Mouse (Mus musculus): ENCODE data around the gene Slc25a31.

Slc25a31 gene

DNA sequence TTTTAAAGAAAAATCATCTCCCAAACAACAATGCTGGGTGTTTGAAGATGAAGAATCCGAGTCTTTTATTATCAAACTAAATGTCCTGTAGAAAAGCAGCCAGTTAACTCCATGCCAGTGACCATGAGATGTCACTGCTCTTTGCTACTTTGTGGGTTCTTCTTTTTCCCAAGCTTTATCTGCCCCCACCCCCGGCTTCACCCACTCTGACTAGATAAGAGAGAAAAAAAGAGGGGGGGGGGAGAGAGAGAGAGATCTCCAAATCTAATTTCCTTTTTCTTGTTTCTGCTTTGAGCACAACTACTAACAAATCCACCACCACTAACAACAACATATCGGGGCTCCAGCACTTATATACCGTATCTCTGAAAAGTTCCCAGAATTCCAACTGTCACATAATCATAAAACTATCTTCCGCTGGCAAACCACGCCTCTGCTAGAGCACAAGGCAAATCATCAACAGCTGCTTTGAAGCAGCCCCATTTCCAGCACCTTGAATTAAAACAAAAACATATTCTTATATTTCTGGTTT lies 29.8 kb downstream of the Slc25a31 start:
- no peak for DNase-seq (ENCODE audit: low spot score)

DNA sequence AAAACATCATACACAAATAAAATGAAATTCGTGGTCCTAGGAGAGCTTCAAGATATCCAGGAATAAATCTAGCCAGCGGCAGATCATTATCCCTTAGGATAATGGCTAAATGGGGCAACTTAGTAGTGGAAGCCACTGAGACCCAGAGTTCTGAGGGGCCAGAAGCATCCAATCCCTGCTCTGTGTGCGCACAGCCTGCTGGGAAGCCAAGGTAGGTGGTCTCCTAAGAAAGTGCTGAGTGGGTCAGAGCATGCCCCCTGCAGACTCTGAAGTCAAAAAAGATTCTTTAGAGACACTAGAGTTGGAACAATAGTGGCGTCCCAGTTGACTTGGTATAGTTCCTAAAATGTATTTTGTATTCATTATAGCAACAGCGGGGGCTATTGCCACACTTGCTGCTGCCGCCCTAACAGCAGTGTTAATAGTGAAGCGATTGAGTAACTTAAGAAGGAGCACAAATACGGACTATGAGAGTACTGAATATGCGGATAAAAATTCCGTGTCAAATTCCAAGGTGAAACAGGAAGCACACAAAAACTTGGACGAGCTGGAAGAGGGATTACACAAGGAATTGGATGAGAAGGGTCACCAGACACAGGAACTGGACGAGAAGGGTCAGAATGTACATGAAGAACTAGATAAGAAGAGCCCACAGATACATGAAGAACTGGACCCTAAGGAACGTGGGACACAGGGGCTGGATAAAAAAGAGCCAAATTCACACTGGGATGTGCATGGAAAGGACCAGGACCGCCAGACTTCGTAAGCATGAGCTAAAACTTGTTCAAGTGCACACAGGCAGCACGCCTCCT lies 35.6 kb downstream of the Slc25a31 start, which contains the start of gene Hspa4l:
Gene Hspa4l (plus strand): TSS at position 472 of the 812 bp plus-strand sequence.
- no peak for DNase-seq (ENCODE audit: low spot score)

DNA sequence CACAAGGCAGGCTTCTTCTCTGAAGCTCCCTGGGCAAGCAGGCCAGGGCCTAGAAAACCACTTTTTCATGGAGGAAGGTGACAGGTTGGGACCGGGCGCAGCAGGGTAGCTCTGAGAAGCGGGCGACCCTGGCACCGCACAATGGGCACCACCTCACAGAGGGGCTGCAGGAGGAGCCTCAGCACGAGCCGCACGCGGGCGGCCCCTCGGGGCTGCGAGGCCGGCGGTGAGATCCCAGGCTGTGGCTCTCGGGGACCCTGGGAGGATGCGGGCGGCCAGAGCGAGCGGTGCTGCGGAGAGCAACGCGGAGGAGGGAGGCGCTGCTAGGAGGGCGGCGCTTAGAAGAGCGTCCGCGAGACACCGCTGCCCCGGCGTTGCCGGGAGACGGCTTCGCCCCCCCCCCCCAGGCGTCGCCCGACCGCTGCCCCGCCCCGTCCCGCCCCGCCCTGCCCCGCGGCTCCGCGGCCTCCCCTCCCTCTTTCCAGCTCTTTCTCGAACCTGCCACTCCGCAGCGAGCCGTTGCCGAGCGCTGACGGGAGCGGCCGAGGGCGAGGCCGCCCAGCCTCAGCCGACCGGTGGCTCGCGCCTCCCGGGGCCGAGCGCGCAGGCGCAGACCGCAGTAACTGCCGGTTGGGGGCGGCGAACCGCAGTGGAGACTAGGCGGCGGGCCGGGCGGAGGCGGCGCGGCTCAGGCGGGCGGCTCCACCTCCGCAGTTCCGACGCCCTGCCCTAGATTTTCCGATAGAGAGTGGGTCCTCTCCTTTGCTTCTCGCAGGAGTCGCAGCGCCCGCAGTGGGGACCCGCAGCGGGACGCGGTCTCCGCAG lies 36.4 kb downstream of the Slc25a31 start:
- peak; percentile 88 for DNase-seq (ENCODE audit: low spot score)

DNA sequence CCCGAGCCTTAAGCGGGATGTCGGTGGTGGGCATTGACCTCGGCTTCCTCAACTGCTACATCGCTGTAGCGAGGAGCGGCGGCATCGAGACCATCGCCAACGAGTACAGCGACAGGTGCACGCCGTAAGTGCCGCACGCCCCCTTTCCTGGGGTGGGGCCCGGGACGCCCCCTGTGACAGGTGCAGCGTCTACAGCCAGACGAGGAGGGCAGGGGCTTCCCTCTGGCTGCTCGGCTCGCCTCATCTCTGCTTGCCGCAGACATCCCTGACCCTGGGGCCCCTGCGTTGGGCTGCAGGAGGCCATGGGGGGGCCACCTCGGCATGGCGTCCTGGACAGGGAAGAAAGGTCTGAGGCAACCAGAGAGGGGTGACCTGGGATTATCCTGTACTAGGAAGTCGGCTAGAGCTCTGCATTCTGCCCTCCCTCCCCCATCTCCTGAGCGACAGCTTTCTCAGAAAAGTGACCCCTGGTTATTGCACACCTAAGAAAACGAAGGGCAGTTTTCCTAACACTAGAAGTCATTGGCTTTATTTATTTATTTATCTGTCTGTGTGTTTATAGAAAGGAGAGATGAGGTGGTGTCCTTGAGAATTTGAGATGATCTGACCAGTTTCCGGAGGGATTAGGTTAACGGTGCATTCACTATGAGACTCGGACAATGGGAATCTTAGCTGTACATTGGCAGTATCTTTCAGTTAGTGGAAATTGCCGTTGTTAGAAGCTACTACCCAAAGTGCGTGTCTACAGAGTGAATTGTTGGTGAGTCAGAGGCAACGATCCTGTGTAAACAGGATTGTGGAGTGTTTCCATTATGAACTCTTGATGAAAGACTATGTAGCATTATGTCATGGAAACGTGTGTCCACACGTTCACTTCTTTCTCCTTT lies 37.2 kb downstream of the Slc25a31 start:
- no peak for DNase-seq (ENCODE audit: low spot score)

DNA sequence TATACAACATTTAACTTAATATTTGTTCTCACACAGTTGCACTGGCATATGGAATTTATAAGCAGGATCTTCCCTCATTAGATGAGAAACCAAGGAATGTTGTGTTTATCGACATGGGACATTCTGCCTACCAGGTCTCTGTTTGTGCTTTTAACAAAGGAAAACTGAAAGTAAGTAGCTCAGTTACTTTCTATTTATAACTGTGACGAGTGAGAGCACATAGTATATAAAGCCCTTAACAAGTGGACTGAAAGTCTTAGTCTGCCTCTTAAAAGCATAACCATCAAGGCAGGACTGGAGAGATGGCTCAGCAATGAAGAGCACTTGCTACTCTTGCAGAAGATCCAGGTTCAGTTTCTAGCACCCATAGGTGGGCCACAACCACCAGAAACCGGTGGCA lies 52.1 kb downstream of the Slc25a31 start:
- DNase-seq (ENCODE audit: low spot score): no peak

DNA sequence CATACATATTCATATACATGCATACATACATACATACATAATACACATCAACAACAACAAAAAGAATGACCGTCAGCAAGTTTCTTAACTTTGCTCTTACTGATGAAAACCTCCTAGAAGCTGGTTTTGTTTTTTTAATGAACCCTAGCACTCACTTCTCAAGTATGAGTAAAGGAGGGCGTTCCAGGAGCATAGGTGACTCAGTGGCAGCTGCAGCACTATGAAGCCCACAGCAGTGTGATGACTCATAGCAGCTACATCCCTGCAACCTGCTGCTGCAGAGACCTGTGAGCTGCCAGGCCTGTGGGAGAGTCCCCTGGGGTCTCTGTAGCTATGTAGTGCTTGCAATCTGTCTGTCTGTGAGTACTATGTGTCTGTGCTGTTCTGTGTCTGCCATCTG lies 52.7 kb downstream of the Slc25a31 start:
- no peak for DNase-seq (ENCODE audit: low spot score)

Measured in urinary bladder, postnatal 25 days (tissue).